Mouse (Mus musculus): ENCODE measurements around the gene Gdf1.

The Gdf1 gene

GRCm38 (mm10) chr8:70366588-70366987, 37.0 kb downstream of the Gdf1 start:
- in situ Hi-C loops (cut with MboI) = no loop called here

- in situ Hi-C loops (cut with MboI) = no loop called here
Observed at GRCm38 (mm10) chr8:70370476-70370875, 40.9 kb downstream of the Gdf1 start.

GRCm38 (mm10) chr8:70371951-70372350, 42.3 kb downstream of the Gdf1 start:
- in situ Hi-C loops (cut with MboI) = no loop called here

DNA sequence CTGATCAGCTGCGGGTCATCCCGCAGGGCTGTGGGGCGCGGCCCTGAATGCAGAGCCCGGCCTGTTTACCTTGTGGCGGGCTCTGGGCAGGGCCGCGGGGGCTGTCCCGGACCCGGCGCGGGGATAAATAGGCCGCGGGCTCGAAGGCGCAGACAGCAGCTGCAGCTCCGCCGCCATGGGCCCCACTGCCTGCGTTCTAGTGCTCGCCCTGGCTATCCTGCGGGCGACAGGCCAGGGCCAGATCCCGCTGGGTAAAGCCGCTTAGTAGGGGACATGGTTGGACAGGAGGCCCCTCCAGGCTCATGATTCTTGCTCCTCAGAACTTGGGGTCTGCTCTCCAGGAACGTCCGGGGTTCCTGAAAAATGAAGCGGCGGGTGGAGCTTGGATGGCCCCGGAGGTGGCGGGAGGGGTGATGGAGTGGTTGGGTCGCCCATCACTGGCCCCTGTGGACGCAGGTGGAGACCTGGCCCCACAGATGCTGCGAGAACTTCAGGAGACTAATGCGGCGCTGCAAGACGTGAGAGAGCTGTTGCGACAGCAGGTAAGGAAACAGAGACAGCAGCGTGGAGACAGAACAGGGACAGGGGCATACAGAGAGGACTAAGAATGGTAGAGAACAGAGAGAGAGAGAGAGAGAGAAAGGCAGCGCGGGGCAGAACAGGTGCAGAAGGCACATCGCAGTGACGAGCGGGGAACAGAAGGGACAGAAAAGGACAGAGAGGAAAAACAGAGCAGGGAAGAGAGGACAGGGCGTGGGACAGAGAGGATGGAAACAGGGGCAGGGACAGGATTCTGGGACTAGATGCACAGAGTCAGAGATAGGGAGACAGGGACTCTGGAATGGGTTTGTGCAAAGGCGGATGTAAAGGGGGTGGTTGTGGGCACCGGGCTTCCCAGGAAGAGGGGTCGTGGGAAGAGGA, 44.0 kb downstream of the Gdf1 start, which contains the start of gene Comp:
TSS of gene Comp (plus strand) at position 162 of the 921 bp plus-strand sequence.
- in situ Hi-C loops (cut with MboI) = no loop called here

GRCm38 (mm10) chr8:70374318-70374927, 44.8 kb downstream of the Gdf1 start:
- in situ Hi-C loops (cut with MboI) = no loop called here

DNA sequence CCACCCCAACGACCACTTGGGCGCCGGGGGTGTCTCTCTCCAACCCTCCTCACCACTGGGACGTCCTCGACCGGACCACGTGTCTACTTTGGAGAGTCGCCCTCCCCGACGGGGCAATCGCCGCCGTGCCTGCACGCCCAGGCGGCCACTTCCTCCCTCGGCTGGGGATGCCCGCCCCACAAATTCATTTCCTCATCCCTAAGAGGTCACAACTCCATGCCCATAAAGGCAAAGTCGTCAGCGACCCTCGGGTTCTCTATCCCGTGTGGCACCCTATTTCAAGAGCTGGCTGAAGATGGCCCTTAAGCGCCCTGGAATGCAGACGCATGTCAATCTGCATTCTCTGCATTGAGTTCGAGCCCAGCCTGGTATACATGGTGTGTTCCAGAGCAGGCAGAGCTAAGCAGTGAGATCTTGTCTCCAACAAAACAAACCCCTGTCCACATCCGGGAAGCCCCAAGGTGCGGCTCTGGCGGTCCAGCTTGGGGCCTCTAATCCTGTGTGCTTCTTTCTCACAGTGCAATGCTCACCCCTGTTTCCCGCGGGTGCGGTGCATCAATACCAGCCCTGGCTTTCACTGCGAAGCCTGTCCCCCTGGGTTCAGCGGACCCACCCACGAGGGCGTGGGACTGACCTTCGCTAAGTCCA, 45.7 kb downstream of the Gdf1 start:
- in situ Hi-C loops (cut with MboI) = loop anchor here (5.0 kb wide), 1 partner anchor 132 kb away; the partner anchor contains the start of gene Rex1bd

DNA sequence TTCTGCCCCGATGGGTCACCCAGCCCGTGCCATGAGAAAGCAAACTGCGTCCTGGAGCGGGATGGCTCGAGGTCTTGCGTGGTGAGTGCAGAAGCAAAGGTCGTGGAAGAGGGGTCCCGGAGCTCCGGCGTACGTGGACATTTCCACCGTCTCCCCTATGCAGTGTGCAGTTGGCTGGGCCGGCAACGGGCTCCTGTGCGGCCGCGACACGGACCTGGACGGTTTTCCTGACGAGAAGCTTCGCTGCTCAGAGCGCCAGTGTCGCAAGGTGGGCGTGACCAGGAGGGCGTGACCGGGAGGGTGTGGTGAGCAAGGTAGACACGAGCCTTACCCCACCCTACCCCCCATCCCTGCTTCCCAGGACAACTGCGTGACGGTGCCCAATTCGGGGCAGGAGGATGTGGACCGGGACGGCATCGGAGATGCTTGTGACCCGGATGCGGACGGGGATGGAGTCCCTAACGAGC, 46.7 kb downstream of the Gdf1 start:
- in situ Hi-C loops (cut with MboI) = loop anchor here (5.0 kb wide), 1 partner anchor 131 kb away; the partner anchor contains the start of gene Rex1bd

- in situ Hi-C loops (cut with MboI) = loop anchor here (5.0 kb wide), 1 partner anchor 130 kb away; the partner anchor contains the start of gene Rex1bd
Observed at GRCm38 (mm10) chr8:70377049-70377448, 47.4 kb downstream of the Gdf1 start.

DNA sequence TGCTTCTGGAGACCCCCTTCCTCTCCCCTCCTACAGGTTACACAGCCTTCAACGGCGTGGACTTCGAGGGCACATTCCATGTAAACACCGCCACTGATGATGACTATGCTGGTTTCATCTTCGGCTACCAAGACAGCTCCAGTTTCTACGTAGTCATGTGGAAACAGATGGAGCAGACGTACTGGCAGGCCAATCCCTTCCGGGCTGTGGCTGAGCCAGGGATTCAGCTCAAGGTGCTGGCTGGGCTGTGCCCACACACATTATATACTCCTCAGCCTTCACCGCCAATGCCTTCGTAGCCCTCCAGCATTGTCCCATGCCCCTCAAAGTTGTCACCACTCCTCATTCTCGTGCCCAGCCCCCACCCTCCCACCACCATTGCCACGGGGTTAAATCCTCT, 50.5 kb downstream of the Gdf1 start:
- in situ Hi-C loops (cut with MboI) = no loop called here
